Mouse (Mus musculus): Measurements from ENCODE around the gene Cdkal1. TPM values are rescaled to one million over a fixed set of nuclear protein-coding genes. Genes with fewer than 3 reads are reported as not detected.

The Cdkal1 gene
- total and polyA plus RNA-seq, 2 experiments from 2014 or later: 17.4 to 17.6 TPM

DNA sequence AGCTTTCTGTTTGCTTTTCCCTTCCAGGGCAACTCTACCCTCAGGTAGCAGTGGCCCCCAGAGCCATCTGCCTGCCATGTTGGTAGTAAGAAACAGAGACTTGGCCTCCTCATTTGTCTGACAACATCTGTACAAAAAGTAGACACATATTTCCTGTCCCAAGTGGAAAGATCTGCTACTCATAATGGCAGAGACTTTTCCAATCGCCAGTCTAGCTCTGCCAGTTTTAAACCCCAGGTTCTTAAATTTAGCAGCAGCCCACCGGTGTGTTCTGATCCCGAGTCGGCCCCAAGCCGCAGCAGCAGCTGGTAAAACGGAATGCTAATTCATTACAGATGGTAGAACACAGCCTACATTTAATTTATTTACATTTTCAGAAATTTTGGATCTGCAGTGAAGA, 251.9 kb downstream of the Cdkal1 start:
- no peak overlapping the region for H3K4me2 ChIP-seq (ENCODE audit: low read depth, low read length, poor library complexity, severe bottlenecking)
- no peak for ATAC-seq (ENCODE audit: low FRiP score)
- H3K27ac ChIP-seq (ENCODE audit: low read depth, low read length): no peak overlapping the region
- H3K36me3 ChIP-seq (ENCODE audit: insufficient read depth, low read length): no peaks in the 10 kb centered on the region
- TF ChIP-seq CTCF (IDR thresholded peaks at IDR 0.05): no peak
- no peak overlapping the region for H3K4me3 ChIP-seq (ENCODE audit: low read depth, low read length)
- no peaks in the 10 kb centered on the region for H3K4me1 ChIP-seq (ENCODE audit: insufficient read depth, low read length)
- 46% methylated on average over 6 of the region's 6 CpGs for WGBS
- no peaks in the 10 kb centered on the region for H3K27me3 ChIP-seq (ENCODE audit: insufficient read depth, low read length)
- no peaks in the 10 kb centered on the region for H3K9me3 ChIP-seq (ENCODE audit: low read length)
- no peak for DNase-seq (ENCODE audit: low spot score)
- H3K9ac ChIP-seq (replicated peaks; ENCODE audit: low read length, poor library complexity, severe bottlenecking): no peak overlapping the region

DNA sequence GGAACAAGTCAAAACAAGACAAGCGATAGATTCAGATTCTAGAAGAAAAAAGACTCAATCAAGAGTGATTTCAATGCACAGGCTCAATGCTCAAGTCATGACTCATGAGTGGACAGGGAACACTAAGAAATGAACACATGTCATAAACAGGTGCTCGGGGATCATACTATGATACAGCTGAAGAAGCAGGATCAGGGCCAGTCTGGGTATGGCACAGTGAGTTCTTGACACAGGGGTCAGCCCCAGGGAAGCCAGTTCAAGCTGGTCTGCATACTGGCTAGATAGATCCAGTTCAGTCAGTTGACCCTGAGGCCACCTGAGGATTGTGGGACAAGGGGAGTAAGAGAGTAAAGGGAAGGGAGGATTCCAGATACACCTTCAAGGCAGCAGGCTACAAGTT, 254.4 kb downstream of the Cdkal1 start:
- no peaks in the 10 kb centered on the region for H3K9me3 ChIP-seq (ENCODE audit: low read length)
- no peak overlapping the region for H3K9ac ChIP-seq (replicated peaks; ENCODE audit: low read length, poor library complexity, severe bottlenecking)
- ATAC-seq (ENCODE audit: low FRiP score) (no peak), DNase-seq (ENCODE audit: low spot score) (no peak)
- H3K36me3 ChIP-seq (ENCODE audit: insufficient read depth, low read length): no peaks in the 10 kb centered on the region
- H3K27ac ChIP-seq (ENCODE audit: low read depth, low read length): no peak overlapping the region
- TF ChIP-seq CTCF (IDR thresholded peaks at IDR 0.05): no peak
- H3K4me2 ChIP-seq (ENCODE audit: low read depth, low read length, poor library complexity, severe bottlenecking): no peak overlapping the region
- WGBS: 100% methylated on average over 2 of the region's 2 CpGs
- no peaks in the 10 kb centered on the region for H3K4me1 ChIP-seq (ENCODE audit: insufficient read depth, low read length)
- H3K27me3 ChIP-seq (ENCODE audit: insufficient read depth, low read length): no peaks in the 10 kb centered on the region
- no peak overlapping the region for H3K4me3 ChIP-seq (ENCODE audit: low read depth, low read length)

DNA sequence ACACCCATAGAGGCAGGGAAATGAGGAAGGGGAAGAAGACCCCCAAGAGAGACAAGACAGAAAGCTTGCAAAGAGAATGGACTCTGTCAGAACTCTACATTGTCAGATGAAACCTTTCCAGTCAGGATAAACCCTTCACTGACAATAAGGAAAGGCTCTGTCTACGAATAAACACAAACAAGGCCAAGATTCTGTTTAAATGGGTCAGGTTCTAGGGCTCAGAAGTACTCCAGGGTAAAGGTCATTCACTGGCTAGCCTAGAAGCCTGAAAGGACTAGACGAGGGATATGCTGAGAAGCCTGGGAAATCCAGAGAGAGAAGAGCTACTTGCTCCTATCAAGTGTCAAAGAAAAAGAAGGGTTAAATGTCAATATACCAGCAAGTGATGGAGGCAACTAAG, 255.8 kb downstream of the Cdkal1 start:
- Histone ChIP-seq H3K27ac (ENCODE audit: low read depth, low read length) (no peak overlapping the region), H3K9me3 (ENCODE audit: low read length) (no peaks in the 10 kb centered on the region), H3K4me3 (ENCODE audit: low read depth, low read length) (no peak overlapping the region), H3K4me1 (ENCODE audit: insufficient read depth, low read length) (no peaks in the 10 kb centered on the region), H3K36me3 (ENCODE audit: insufficient read depth, low read length) (no peaks in the 10 kb centered on the region), H3K9ac (replicated peaks; ENCODE audit: low read length, poor library complexity, severe bottlenecking) (no peak overlapping the region), H3K27me3 (ENCODE audit: insufficient read depth, low read length) (no peaks in the 10 kb centered on the region), H3K4me2 (ENCODE audit: low read depth, low read length, poor library complexity, severe bottlenecking) (no peak overlapping the region)
- no peak for TF ChIP-seq CTCF (IDR thresholded peaks at IDR 0.05)
- WGBS: 74% methylated on average over 2 of the region's 2 CpGs
- ATAC-seq (ENCODE audit: low FRiP score) (no peak), DNase-seq (ENCODE audit: low spot score) (no peak)

DNA sequence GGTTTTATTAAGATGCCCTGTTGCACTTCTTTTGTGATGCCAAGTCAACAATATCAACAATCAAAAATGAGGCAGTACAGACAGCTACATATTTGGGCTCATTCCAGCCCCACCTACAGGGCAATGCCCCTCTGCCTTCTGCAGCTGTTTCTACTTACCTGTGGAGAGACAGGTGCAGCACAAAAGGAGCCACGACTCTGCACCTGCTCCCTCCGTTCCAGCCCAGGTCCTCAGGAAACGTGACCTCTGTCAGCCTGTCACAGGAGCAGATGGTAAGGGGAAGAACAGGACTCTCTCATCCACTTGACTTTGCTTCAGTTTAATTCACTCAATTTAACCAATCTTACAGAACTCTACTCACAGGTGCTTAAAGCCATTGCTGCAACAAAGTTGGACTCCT, 258.7 kb downstream of the Cdkal1 start:
- no peaks in the 10 kb centered on the region for H3K36me3 ChIP-seq (ENCODE audit: insufficient read depth, low read length)
- no peak overlapping the region for H3K4me3 ChIP-seq (ENCODE audit: low read depth, low read length)
- DNase-seq (ENCODE audit: low spot score) (no peak), ATAC-seq (ENCODE audit: low FRiP score) (no peak)
- 68% methylated on average over 3 of the region's 3 CpGs for WGBS
- TF ChIP-seq CTCF (IDR thresholded peaks at IDR 0.05): no peak
- no peak overlapping the region for H3K27ac ChIP-seq (ENCODE audit: low read depth, low read length)
- no peak overlapping the region for H3K4me2 ChIP-seq (ENCODE audit: low read depth, low read length, poor library complexity, severe bottlenecking)
- no peak overlapping the region for H3K9ac ChIP-seq (replicated peaks; ENCODE audit: low read length, poor library complexity, severe bottlenecking)
- H3K9me3 ChIP-seq (ENCODE audit: low read length): 0 out of 2 replicates have a peak, but pooled peaks cover 3% of the 10 kb centered on the region
- H3K27me3 ChIP-seq (ENCODE audit: insufficient read depth, low read length): no peaks in the 10 kb centered on the region
- H3K4me1 ChIP-seq (ENCODE audit: insufficient read depth, low read length): no peaks in the 10 kb centered on the region

DNA sequence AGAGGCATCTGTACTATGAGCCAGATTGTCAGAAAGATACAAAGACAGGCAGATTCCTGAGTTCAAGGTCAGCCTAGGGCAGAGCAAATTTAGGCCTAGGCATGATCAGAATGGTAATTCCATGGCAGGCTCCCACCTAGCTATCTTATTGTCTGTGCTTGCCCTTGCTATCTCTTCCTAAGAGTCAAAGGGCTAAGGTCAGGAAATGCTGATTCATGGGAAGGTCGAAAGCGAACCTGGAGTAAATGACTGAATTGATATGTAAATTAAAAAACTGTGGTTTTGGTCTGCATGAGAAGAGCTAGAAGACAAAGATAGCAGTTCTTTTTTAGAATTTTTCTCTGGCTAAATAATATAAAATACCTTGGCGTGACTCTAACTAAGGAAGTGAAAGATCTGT, 262.4 kb downstream of the Cdkal1 start:
- no peak overlapping the region for H3K4me3 ChIP-seq (ENCODE audit: low read depth, low read length)
- no peak for TF ChIP-seq CTCF (IDR thresholded peaks at IDR 0.05)
- no peak overlapping the region for H3K27ac ChIP-seq (ENCODE audit: low read depth, low read length)
- H3K36me3 ChIP-seq (ENCODE audit: insufficient read depth, low read length): no peaks in the 10 kb centered on the region
- H3K4me2 ChIP-seq (ENCODE audit: low read depth, low read length, poor library complexity, severe bottlenecking): no peak overlapping the region
- 96% methylated on average over 3 of the region's 3 CpGs for WGBS
- H3K4me1 ChIP-seq (ENCODE audit: insufficient read depth, low read length): no peaks in the 10 kb centered on the region
- ATAC-seq (ENCODE audit: low FRiP score) (no peak), DNase-seq (ENCODE audit: low spot score) (no peak)
- no peaks in the 10 kb centered on the region for H3K27me3 ChIP-seq (ENCODE audit: insufficient read depth, low read length)
- no peak overlapping the region for H3K9ac ChIP-seq (replicated peaks; ENCODE audit: low read length, poor library complexity, severe bottlenecking)
- 0 out of 2 replicates have a peak, but pooled peaks cover 3% of the 10 kb centered on the region for H3K9me3 ChIP-seq (ENCODE audit: low read length)

DNA sequence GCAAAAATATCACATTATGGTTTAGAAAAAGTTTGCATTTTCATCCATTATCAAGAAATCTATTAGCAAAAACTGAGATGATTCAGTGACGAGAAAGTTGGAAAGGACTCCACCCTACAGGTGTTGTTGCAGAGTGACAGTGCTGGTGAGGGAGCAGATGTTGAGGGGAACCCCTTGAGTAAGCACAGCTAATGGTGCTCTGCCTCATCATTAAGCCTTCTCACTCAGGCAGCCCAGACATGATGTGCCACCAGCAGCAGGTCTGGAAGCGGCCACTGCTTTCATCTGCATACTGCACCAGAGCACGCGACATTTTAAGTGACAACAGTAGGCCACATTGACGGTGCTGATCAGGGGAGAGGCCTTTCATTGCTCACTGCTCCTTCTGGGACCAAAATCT, 264.8 kb downstream of the Cdkal1 start:
- DNase-seq (ENCODE audit: low spot score): no peak
- Histone ChIP-seq H3K4me2 (ENCODE audit: low read depth, low read length, poor library complexity, severe bottlenecking) (no peak overlapping the region), H3K36me3 (ENCODE audit: insufficient read depth, low read length) (no peaks in the 10 kb centered on the region), H3K4me1 (ENCODE audit: insufficient read depth, low read length) (no peaks in the 10 kb centered on the region), H3K27me3 (ENCODE audit: insufficient read depth, low read length) (no peaks in the 10 kb centered on the region), H3K9me3 (ENCODE audit: low read length) (0 out of 2 replicates have a peak, but pooled peaks cover 3% of the 10 kb centered on the region), H3K9ac (replicated peaks; ENCODE audit: low read length, poor library complexity, severe bottlenecking) (no peak overlapping the region), H3K4me3 (ENCODE audit: low read depth, low read length) (no peak overlapping the region), H3K27ac (ENCODE audit: low read depth, low read length) (no peak overlapping the region)
- TF ChIP-seq CTCF (IDR thresholded peaks at IDR 0.05): no peak
- WGBS: 75% methylated on average over 5 of the region's 5 CpGs
- no peak for ATAC-seq (ENCODE audit: low FRiP score)
